Mouse (Mus musculus) forebrain, postnatal 0 days (tissue): ENCODE results near the gene Lrrc4. TPM values are rescaled to one million over a fixed set of nuclear protein-coding genes. Genes with fewer than 3 reads are reported as not detected.

ENCODE experiments used
- ATAC-seq: fragments of 200-750 bp; cut with Nextera tagmentation; 2 replicates; pipeline ENCODE4 v1.8.0; 2017; ENCODE audit warnings: mild to moderate bottlenecking, moderate library complexity
- DNase-seq: peaks from one replicate; pipeline ENCODE4 v3.0.0-alpha.2; 2015
- H3K27ac ChIP-seq: fragments of 300-500 bp; sonication (generic); 2 replicates; pipeline ENCODE4 v1.5.1; 2014; ENCODE audit warnings: low read depth, mild to moderate bottlenecking, antibody characterized with exemption, low read length, moderate library complexity, mixed read lengths
- H3K27me3 ChIP-seq: fragments of 300-500 bp; sonication (generic); 2 replicates; pipeline ENCODE4 v1.6.1; 2014; ENCODE audit warnings: mild to moderate bottlenecking, low read length, mixed read lengths; ENCODE audit not compliant: insufficient read depth
- H3K36me3 ChIP-seq: fragments of 300-500 bp; sonication (generic); 2 replicates; pipeline ENCODE4 v1.6.1; 2014; ENCODE audit warnings: mild to moderate bottlenecking, moderate library complexity; ENCODE audit not compliant: insufficient read depth
- H3K4me1 ChIP-seq: fragments of 300-500 bp; sonication (generic); 2 replicates; pipeline ENCODE4 v1.6.1; 2014; ENCODE audit warnings: antibody characterized with exemption; ENCODE audit not compliant: insufficient read depth
- H3K4me2 ChIP-seq: fragments of 300-500 bp; sonication (generic); 2 replicates; pipeline ENCODE4 v1.6.1; 2014; ENCODE audit warnings: low read depth, mild to moderate bottlenecking, moderate library complexity
- H3K4me3 ChIP-seq: fragments of 300-500 bp; sonication (generic); 2 replicates; pipeline ENCODE4 v1.5.1; 2014; ENCODE audit warnings: low read depth, low read length, mixed read lengths
- H3K9ac ChIP-seq: fragments of 300-500 bp; sonication (generic); 2 replicates; pipeline ENCODE4 v1.6.1; 2014; ENCODE audit warnings: mild to moderate bottlenecking
- H3K9me3 ChIP-seq: fragments of 300-500 bp; sonication (generic); 2 replicates; pipeline ENCODE4 v1.6.1; 2016; ENCODE audit warnings: low read length
- CTCF ChIP-seq: sonication (generic); IDR thresholded peaks from 2 replicates; pipeline ENCODE4 v1.5.1; 2016; ENCODE audit warnings: antibody characterized with exemption, control low read depth, low read depth
- WGBS: fragments of 180-500 bp; shearing (Covaris S2); extraction: QIAGEN DNeasy Blood & Tissue Kit; methylation state at CpG from one replicate; pipeline ENCODE4 v1.1.7; 2014; 5-methylcytosine and 5-hydroxymethylcytosine counted together
- polyA plus RNA-seq: library from polyadenylated mRNA; unstranded; fragments of >200 nt; fragmentation: Nextera tagmentation; extraction: Ambion mirVana; gene quantifications from 2 replicates; pipeline ENCODE4 v1.2.1, GENCODE M21; 2015
- total RNA-seq: library from RNA; depleted of rRNA; stranded (reverse); fragments of >200 nt; gene quantifications from 2 replicates; pipeline ENCODE4 v1.2.3, GENCODE M21; 2014

Gene Lrrc4
- total and polyA plus RNA-seq, 2 experiments from 2014 or later, result 5.4 to 37.1 TPM

- no peak for ATAC-seq
- no peak overlapping the region for H3K4me3 ChIP-seq
- H3K9ac ChIP-seq, result no peak overlapping the region
- no peaks in the 10 kb centered on the region for H3K9me3 ChIP-seq
- H3K27me3 ChIP-seq, result no peaks in the 10 kb centered on the region
- 0 out of 2 replicates have a peak, but pooled peaks cover 3% of the 10 kb centered on the region for H3K4me1 ChIP-seq
- DNase-seq, result no peak
- no peak overlapping the region for H3K27ac ChIP-seq
- 15% methylated on average over 5 of the region's 5 CpGs for WGBS
- no peak overlapping the region for H3K4me2 ChIP-seq
- no peaks in the 10 kb centered on the region for H3K36me3 ChIP-seq
- no peak for TF ChIP-seq CTCF
Measured at GRCm38 (mm10) chr6:28762132-28762775, 69.3 kb downstream of the Lrrc4 start.

GRCm38 (mm10) chr6:28761728-28762127, 69.8 kb downstream of the Lrrc4 start:
- no peak for DNase-seq
- peak; percentile 29; the same call in 1 of the 2 replicates for ATAC-seq
- Histone ChIP-seq H3K36me3 (no peaks in the 10 kb centered on the region), H3K27me3 (no peaks in the 10 kb centered on the region), H3K4me3 (no peak overlapping the region), H3K9ac (no peak overlapping the region), H3K9me3 (no peaks in the 10 kb centered on the region), H3K4me2 (no peak overlapping the region), H3K4me1 (peaks cover 6% of the 10 kb centered on the region; the same call in 1 of the 2 replicates), H3K27ac (no peak overlapping the region)
- WGBS, result 22% methylated on average over 3 of the region's 3 CpGs
- TF ChIP-seq CTCF, result no peak

GRCm38 (mm10) chr6:28758293-28758692, 73.3 kb downstream of the Lrrc4 start:
- H3K27me3 ChIP-seq, result no peaks in the 10 kb centered on the region
- no peak overlapping the region for H3K27ac ChIP-seq
- WGBS, result 80% methylated on average over 4 of the region's 4 CpGs
- H3K4me3 ChIP-seq, result no peak overlapping the region
- DNase-seq, result no peak
- H3K36me3 ChIP-seq, result no peaks in the 10 kb centered on the region
- peaks cover 24% of the 10 kb centered on the region; the same call in 1 of the 2 replicates for H3K4me1 ChIP-seq
- H3K4me2 ChIP-seq, result no peak overlapping the region
- H3K9me3 ChIP-seq, result no peaks in the 10 kb centered on the region
- TF ChIP-seq CTCF, result no peak
- no peak overlapping the region for H3K9ac ChIP-seq
- ATAC-seq, result no peak

- Histone ChIP-seq H3K4me3 (no peak overlapping the region), H3K9ac (no peak overlapping the region), H3K4me2 (no peak overlapping the region), H3K4me1 (peaks cover 27% of the 10 kb centered on the region; the same call in 1 of the 2 replicates), H3K27ac (no peak overlapping the region), H3K27me3 (no peaks in the 10 kb centered on the region), H3K36me3 (no peaks in the 10 kb centered on the region), H3K9me3 (no peaks in the 10 kb centered on the region)
- ATAC-seq (peak; percentile 32), DNase-seq (peak; percentile 79)
- no peak for TF ChIP-seq CTCF
- 10% methylated on average over 10 of the region's 10 CpGs for whole genome bisulfite sequencing
Measured at GRCm38 (mm10) chr6:28756306-28757018, 75.1 kb downstream of the Lrrc4 start.

- peak overlapping the region; percentile 83 for H3K27ac ChIP-seq
- no peaks in the 10 kb centered on the region for H3K27me3 ChIP-seq
- 63% methylated on average over 6 of the region's 6 CpGs for WGBS
- H3K4me1 ChIP-seq, result peaks cover 27% of the 10 kb centered on the region; the same call in 1 of the 2 replicates
- H3K9me3 ChIP-seq, result no peaks in the 10 kb centered on the region
- DNase-seq (peak; percentile 53), ATAC-seq (peak; percentile 55)
- TF ChIP-seq CTCF, result no peak
- no peak overlapping the region for H3K4me2 ChIP-seq
- no peak overlapping the region for H3K4me3 ChIP-seq
- no peak overlapping the region for H3K9ac ChIP-seq
- H3K36me3 ChIP-seq, result no peaks in the 10 kb centered on the region
Measured at GRCm38 (mm10) chr6:28754127-28754898, 77.2 kb downstream of the Lrrc4 start.

GRCm38 (mm10) chr6:28753681-28754080, 77.9 kb downstream of the Lrrc4 start:
- DNase-seq, result peak; percentile 60

More at GRCm38 (mm10) chr6:28753681-28754080, 77.9 kb downstream of the Lrrc4 start:
- Histone ChIP-seq H3K4me2 (no peak overlapping the region), H3K4me1 (peaks cover 27% of the 10 kb centered on the region; the same call in 1 of the 2 replicates), H3K27ac (peak overlapping the region; percentile 83), H3K9me3 (no peaks in the 10 kb centered on the region), H3K9ac (no peak overlapping the region), H3K4me3 (no peak overlapping the region), H3K27me3 (no peaks in the 10 kb centered on the region), H3K36me3 (no peaks in the 10 kb centered on the region)
- WGBS, result 32% methylated on average over 5 of the region's 5 CpGs
- TF ChIP-seq CTCF, result no peak
- peak; percentile 83 for ATAC-seq
